Mouse (Mus musculus) ES-E14 (cell line): ENCODE data around the gene Mrpl22. TPM values are rescaled to one million over a fixed set of nuclear protein-coding genes. Genes with fewer than 3 reads are reported as not detected.

Experiments used
- DNase-seq: peaks from one replicate; pipeline ENCODE4 v3.0.0-alpha.2; 2013; ENCODE audit warnings: low read depth, low spot score
- H3K27ac ChIP-seq: 2 replicates; pipeline ENCODE4 v1.5.1; 2012; ENCODE audit warnings: low read depth, mild to moderate bottlenecking, low read length, moderate library complexity, mixed read lengths; ENCODE audit not compliant: poor library complexity, insufficient read depth, severe bottlenecking
- H3K36me3 ChIP-seq: 2 replicates; pipeline ENCODE4 v1.6.1; 2012; ENCODE audit warnings: mild to moderate bottlenecking, low read length, moderate library complexity, mixed read lengths; ENCODE audit not compliant: control insufficient read depth, poor library complexity, insufficient read depth, severe bottlenecking
- H3K4me1 ChIP-seq, 2 experiments: fragments of 150-350 bp in 1 of 2; sonication (generic) in 1 of 2; 2 replicates each; pipeline ENCODE4 v1.6.1; 2012; ENCODE audit warnings: low read length in 2 of 2, mild to moderate bottlenecking in 1 of 2, mixed read lengths in 1 of 2; ENCODE audit not compliant: control insufficient read depth in 2 of 2, insufficient read depth in 2 of 2, poor library complexity in 1 of 2
- H3K4me3 ChIP-seq, 2 experiments: fragments of 150-350 bp in 1 of 2; sonication (generic) in 1 of 2; 2 replicates each; pipeline ENCODE4 v1.5.1; 2012; ENCODE audit warnings: low read length in 2 of 2, low read depth in 1 of 2, mild to moderate bottlenecking in 1 of 2, mixed read lengths in 1 of 2; ENCODE audit not compliant: insufficient read depth in 1 of 2, poor library complexity in 1 of 2, severe bottlenecking in 1 of 2
- H3K9ac ChIP-seq: 2 replicates; pipeline ENCODE4 v1.6.1; 2012; ENCODE audit warnings: low read depth, mild to moderate bottlenecking, low read length, mixed read lengths; ENCODE audit not compliant: poor library complexity, insufficient read depth, severe bottlenecking
- H3K9me3 ChIP-seq: fragments of 150-350 bp; sonication (generic); 2 replicates; pipeline ENCODE4 v1.6.1; 2012; ENCODE audit warnings: low read depth, mild to moderate bottlenecking, low read length; ENCODE audit not compliant: control insufficient read depth, insufficient read depth
- CHD2 ChIP-seq: IDR thresholded peaks from 2 replicates; pipeline ENCODE4 v1.6.1; 2014; ENCODE audit warnings: mild to moderate bottlenecking, low read depth, low read length, inconsistent platforms
- HCFC1 ChIP-seq: IDR thresholded peaks from 2 replicates; pipeline ENCODE4 v1.6.1; 2012; ENCODE audit warnings: low read length, inconsistent platforms, borderline replicate concordance; ENCODE audit not compliant: insufficient read depth
- MAFK ChIP-seq: IDR thresholded peaks from 2 replicates; pipeline ENCODE4 v1.6.1; 2014; ENCODE audit warnings: mild to moderate bottlenecking, low read depth, low read length, inconsistent platforms; ENCODE audit not compliant: insufficient read depth
- ZC3H11A ChIP-seq: IDR thresholded peaks from 2 replicates; pipeline ENCODE4 v1.6.1; 2012; ENCODE audit warnings: low read depth, mild to moderate bottlenecking, inconsistent platforms, low read length, borderline replicate concordance
- ZNF384 ChIP-seq: IDR thresholded peaks from 2 replicates; pipeline ENCODE4 v1.6.1; 2012; ENCODE audit warnings: low read depth, low read length, inconsistent platforms
- in situ Hi-C, 2 experiments: fragments of 600-800 bp; cut with MboI; formaldehyde crosslinking; loops; one replicate each; pipeline ENCODE4 v1.15.1; 2025; ENCODE audit warnings: low sequenced_read_pairs in 2 of 2, inconsistent platforms in 1 of 2; ENCODE audit not compliant: unreplicated experiment in 2 of 2
- total RNA-seq: library from RNA; depleted of rRNA; stranded (reverse); fragments of 300-350 nt; gene quantifications from 2 replicates; pipeline ENCODE4 v1.2.3, GENCODE M21; 2012

Gene Mrpl22
- total RNA-seq, 1 experiment: 71.0 TPM

- no peak for DNase-seq
- Histone ChIP-seq H3K9me3 (no peaks in the 10 kb centered on the region), H3K4me3 (no peak overlapping the region), H3K27ac (no peak overlapping the region), H3K9ac (no peak overlapping the region), H3K36me3 (peaks cover 58% of the 10 kb centered on the region), H3K4me1 (peaks cover 0 to 4% of the 10 kb centered on the region in 2 experiments; a peak in 1 of 4 replicates)
- in situ Hi-C loops: no loop called here
- no peak for TF ChIP-seq ZC3H11A
- no peak for TF ChIP-seq CHD2
- no peak for TF ChIP-seq MAFK
- no peak for TF ChIP-seq HCFC1
Observed at GRCm38 (mm10) chr11:58136677-58137076, 34.8 kb upstream of the Mrpl22 start.

DNA sequence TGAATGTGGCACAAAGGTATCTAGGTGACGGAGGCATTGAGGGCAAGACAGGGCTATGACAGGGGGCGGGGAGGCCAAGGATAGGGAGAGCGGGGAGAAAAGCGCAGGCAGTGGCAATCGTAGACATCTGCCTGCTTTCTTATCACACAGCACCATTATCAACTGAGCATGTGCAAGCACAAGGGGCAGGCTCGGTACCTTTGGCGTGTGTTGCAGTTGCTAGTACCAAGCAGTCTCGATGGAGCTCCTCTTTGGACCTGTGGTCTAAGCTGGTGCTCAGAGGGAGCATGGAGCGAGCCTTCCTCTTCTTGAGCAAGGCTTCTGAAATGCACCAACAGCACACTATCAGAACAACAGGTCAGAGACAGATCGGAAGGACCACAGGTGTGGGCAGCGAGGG, 32.6 kb upstream of the Mrpl22 start:
- TF ChIP-seq ZNF384 (no peak), HCFC1 (no peak), CHD2 (no peak), MAFK (no peak)
- H3K27ac ChIP-seq: no peak overlapping the region
- no peak for DNase-seq
- H3K36me3 ChIP-seq: peaks cover 56% of the 10 kb centered on the region
- H3K4me1 ChIP-seq: peaks cover 0 to 4% of the 10 kb centered on the region in 2 experiments; a peak in 1 of 4 replicates
- H3K9ac ChIP-seq: no peak overlapping the region
- no peak overlapping the region for H3K4me3 ChIP-seq
- in situ Hi-C loops: no loop called here
- no peaks in the 10 kb centered on the region for H3K9me3 ChIP-seq

- peaks cover 53% of the 10 kb centered on the region for H3K36me3 ChIP-seq
- no peak overlapping the region for H3K9ac ChIP-seq
- in situ Hi-C loops: no loop called here
- H3K27ac ChIP-seq: no peak overlapping the region
- H3K4me1 ChIP-seq: peaks cover 0 to 4% of the 10 kb centered on the region in 2 experiments; a peak in 1 of 4 replicates
- H3K9me3 ChIP-seq: no peaks in the 10 kb centered on the region
- H3K4me3 ChIP-seq: no peak overlapping the region
- no peak for DNase-seq
- TF ChIP-seq ZC3H11A: no peak
- TF ChIP-seq CHD2: no peak
- no peak for TF ChIP-seq MAFK
- TF ChIP-seq HCFC1: no peak
- no peak for TF ChIP-seq ZNF384
Observed at GRCm38 (mm10) chr11:58139466-58139865, 32.0 kb upstream of the Mrpl22 start.

- in situ Hi-C loops: no loop called here
- H3K36me3 ChIP-seq: peaks cover 48% of the 10 kb centered on the region
- no peaks in the 10 kb centered on the region for H3K9me3 ChIP-seq
Observed at GRCm38 (mm10) chr11:58143704-58144426, 27.6 kb upstream of the Mrpl22 start.

GRCm38 (mm10) chr11:58146241-58146640, 25.2 kb upstream of the Mrpl22 start:
- H3K36me3 ChIP-seq: peaks cover 44% of the 10 kb centered on the region
- no peak for DNase-seq

More at GRCm38 (mm10) chr11:58143704-58144426, 27.6 kb upstream of the Mrpl22 start:
- TF ChIP-seq ZC3H11A (no peak), ZNF384 (no peak)
- Histone ChIP-seq H3K27ac (no peak overlapping the region), H3K4me3 (no peak overlapping the region), H3K9ac (no peak overlapping the region), H3K4me1 (0 out of 4 replicates have a peak, but pooled peaks cover 0 to under 1% of the 10 kb centered on the region in 2 experiments)
- DNase-seq: no peak

More at GRCm38 (mm10) chr11:58146241-58146640, 25.2 kb upstream of the Mrpl22 start:
- in situ Hi-C loops: no loop called here
- TF ChIP-seq MAFK (no peak), ZC3H11A (no peak), CHD2 (no peak), ZNF384 (no peak), HCFC1 (no peak)
- no peak overlapping the region for H3K4me3 ChIP-seq
- H3K27ac ChIP-seq: no peak overlapping the region
- H3K4me1 ChIP-seq: no peaks in the 10 kb centered on the region
- no peaks in the 10 kb centered on the region for H3K9me3 ChIP-seq
- H3K9ac ChIP-seq: no peak overlapping the region
